Mouse (Mus musculus) liver, embryonic 16.5 days (tissue): Measurements from ENCODE around the gene Rad1. TPM values are rescaled to one million over a fixed set of nuclear protein-coding genes. Genes with fewer than 3 reads are reported as not detected.

Source experiments
- ATAC-seq: fragments of 200-750 bp; cut with Nextera tagmentation; 2 replicates; pipeline ENCODE4 v1.8.0; 2017; ENCODE audit warnings: low read depth, mild to moderate bottlenecking, moderate number of reproducible peaks, moderate library complexity
- H3K27ac ChIP-seq: fragments of 300-500 bp; sonication (generic); 2 replicates; pipeline ENCODE4 v1.5.1; 2014; ENCODE audit warnings: mild to moderate bottlenecking, low read length
- H3K27me3 ChIP-seq: fragments of 300-500 bp; sonication (generic); 2 replicates; pipeline ENCODE4 v1.6.1; 2014; ENCODE audit warnings: low read depth, low read length, mixed read lengths; ENCODE audit not compliant: control insufficient read depth, insufficient read depth
- H3K36me3 ChIP-seq: fragments of 300-500 bp; sonication (generic); 2 replicates; pipeline ENCODE4 v1.6.1; 2014; ENCODE audit warnings: mild to moderate bottlenecking; ENCODE audit not compliant: control insufficient read depth, insufficient read depth
- H3K4me1 ChIP-seq: fragments of 300-500 bp; sonication (generic); 2 replicates; pipeline ENCODE4 v1.6.1; 2014; ENCODE audit warnings: low read depth, low read length, mixed read lengths; ENCODE audit not compliant: control insufficient read depth
- H3K4me2 ChIP-seq: fragments of 300-500 bp; sonication (generic); 2 replicates; pipeline ENCODE4 v1.6.1; 2014; ENCODE audit warnings: low read depth, low read length, mixed read lengths
- H3K4me3 ChIP-seq: fragments of 300-500 bp; sonication (generic); 2 replicates; pipeline ENCODE4 v1.5.1; 2014; ENCODE audit warnings: low read depth, mild to moderate bottlenecking, low read length
- H3K9ac ChIP-seq: fragments of 300-500 bp; sonication (generic); 2 replicates; pipeline ENCODE4 v1.6.1; 2014; ENCODE audit warnings: low read depth, low read length
- H3K9me3 ChIP-seq: fragments of 300-500 bp; sonication (generic); replicated peaks from 2 replicates; pipeline ENCODE4 v1.6.1; 2016; ENCODE audit warnings: low read length; ENCODE audit not compliant: control insufficient read depth
- WGBS: fragments of 180-500 bp; shearing (Covaris S2); extraction: QIAGEN DNeasy Blood & Tissue Kit; methylation state at CpG from one replicate; pipeline ENCODE4 v1.1.7; 2014; ENCODE audit not compliant: insufficient replicate concordance; 5-methylcytosine and 5-hydroxymethylcytosine counted together
- polyA plus RNA-seq: library from polyadenylated mRNA; unstranded; fragments of >200 nt; fragmentation: Nextera tagmentation; extraction: Ambion mirVana; gene quantifications from 2 replicates; pipeline ENCODE4 v1.2.1, GENCODE M21; 2015

The Rad1 gene
- 11.1 and 12.2 TPM in 2 replicates for polyA plus RNA-seq

GRCm38 (mm10) chr15:10485484-10486364 lies at the start of gene Rad1, which contains the start of gene Brix1:
TSS of gene Rad1 (plus strand) at chr15:10486018.
TSS of gene Brix1 (minus strand) at chr15:10485947.
- Histone ChIP-seq H3K9me3 (no peaks in the 10 kb centered on the region), H3K27me3 (no peaks in the 10 kb centered on the region), H3K4me1 (peaks cover 10% of the 10 kb centered on the region), H3K27ac (peak within 1 kb of the TSS; percentile 70), H3K4me3 (peak within 1 kb of the TSS; percentile 87), H3K4me2 (peak within 1 kb of the TSS; percentile 87), H3K36me3 (peaks cover 19% of the 10 kb centered on the region), H3K9ac (peak within 1 kb of the TSS; percentile 87)
- under 1% methylated on average over 58 of the region's 58 CpGs for WGBS
- peak; percentile 99 for ATAC-seq

- H3K9ac ChIP-seq, result no peak overlapping the region
- ATAC-seq, result no peak
- H3K27me3 ChIP-seq, result no peaks in the 10 kb centered on the region
- no peaks in the 10 kb centered on the region for H3K36me3 ChIP-seq
- no peak overlapping the region for H3K27ac ChIP-seq
- H3K9me3 ChIP-seq, result no peaks in the 10 kb centered on the region
- no peak overlapping the region for H3K4me3 ChIP-seq
- no peak overlapping the region for H3K4me2 ChIP-seq
- no peaks in the 10 kb centered on the region for H3K4me1 ChIP-seq
- 54% methylated on average over 1 of the region's 1 CpGs for WGBS
Observed at GRCm38 (mm10) chr15:10436893-10437292, 48.9 kb upstream of the Rad1 start.

- WGBS, result 68% methylated on average over 6 of the region's 6 CpGs
- H3K4me1 ChIP-seq, result no peaks in the 10 kb centered on the region
- no peaks in the 10 kb centered on the region for H3K36me3 ChIP-seq
- no peaks in the 10 kb centered on the region for H3K9me3 ChIP-seq
- H3K27me3 ChIP-seq, result no peaks in the 10 kb centered on the region
- no peak overlapping the region for H3K27ac ChIP-seq
- no peak overlapping the region for H3K4me2 ChIP-seq
- no peak overlapping the region for H3K9ac ChIP-seq
- ATAC-seq, result no peak
- H3K4me3 ChIP-seq, result no peak overlapping the region
Observed at GRCm38 (mm10) chr15:10439963-10440362, 45.9 kb upstream of the Rad1 start.

- Histone ChIP-seq H3K4me1 (no peaks in the 10 kb centered on the region), H3K4me3 (no peak overlapping the region), H3K9ac (no peak overlapping the region), H3K9me3 (no peaks in the 10 kb centered on the region), H3K4me2 (no peak overlapping the region), H3K27ac (no peak overlapping the region), H3K27me3 (no peaks in the 10 kb centered on the region), H3K36me3 (no peaks in the 10 kb centered on the region; the same call in 1 of the 2 replicates)
- ATAC-seq, result no peak
- WGBS, result 75% methylated on average over 9 of the region's 9 CpGs
Observed at GRCm38 (mm10) chr15:10441493-10441892, 44.3 kb upstream of the Rad1 start.

- no peaks in the 10 kb centered on the region for H3K9me3 ChIP-seq
- ATAC-seq, result no peak
- no peak overlapping the region for H3K4me3 ChIP-seq
- no peaks in the 10 kb centered on the region for H3K4me1 ChIP-seq
- H3K27me3 ChIP-seq, result no peaks in the 10 kb centered on the region
- WGBS, result 80% methylated on average over 1 of the region's 1 CpGs
- no peak overlapping the region for H3K27ac ChIP-seq
- H3K9ac ChIP-seq, result no peak overlapping the region
- peaks cover 3% of the 10 kb centered on the region for H3K36me3 ChIP-seq
- H3K4me2 ChIP-seq, result no peak overlapping the region
Observed at GRCm38 (mm10) chr15:10442275-10442674, 43.5 kb upstream of the Rad1 start.

- no peak for ATAC-seq
- Histone ChIP-seq H3K27me3 (no peaks in the 10 kb centered on the region), H3K4me1 (no peaks in the 10 kb centered on the region), H3K9ac (no peak overlapping the region), H3K9me3 (no peaks in the 10 kb centered on the region), H3K27ac (no peak overlapping the region), H3K36me3 (peaks cover 8% of the 10 kb centered on the region), H3K4me3 (no peak overlapping the region), H3K4me2 (no peak overlapping the region)
- WGBS, result 82% methylated on average over 3 of the region's 3 CpGs
Observed at GRCm38 (mm10) chr15:10447102-10447501, 38.7 kb upstream of the Rad1 start.

- peaks cover 7% of the 10 kb centered on the region for H3K36me3 ChIP-seq
- no peaks in the 10 kb centered on the region for H3K27me3 ChIP-seq
- no peak for ATAC-seq
- H3K27ac ChIP-seq, result no peak overlapping the region
- WGBS, result 73% methylated on average over 12 of the region's 12 CpGs
- H3K9me3 ChIP-seq, result no peaks in the 10 kb centered on the region
- H3K4me1 ChIP-seq, result no peaks in the 10 kb centered on the region
- no peak overlapping the region for H3K4me2 ChIP-seq
- no peak overlapping the region for H3K4me3 ChIP-seq
- H3K9ac ChIP-seq, result no peak overlapping the region
Observed at GRCm38 (mm10) chr15:10460986-10461385, 24.8 kb upstream of the Rad1 start.

GRCm38 (mm10) chr15:10463555-10463954 lies 22.3 kb upstream of the Rad1 start:
- H3K4me3 ChIP-seq, result no peak overlapping the region
- 41% methylated on average over 5 of the region's 5 CpGs for WGBS
- no peak overlapping the region for H3K4me2 ChIP-seq
- no peaks in the 10 kb centered on the region for H3K27me3 ChIP-seq
- no peak for ATAC-seq
- H3K36me3 ChIP-seq, result peaks cover 7% of the 10 kb centered on the region
- H3K27ac ChIP-seq, result no peak overlapping the region
- H3K9ac ChIP-seq, result no peak overlapping the region
- no peaks in the 10 kb centered on the region for H3K9me3 ChIP-seq
- no peaks in the 10 kb centered on the region; the same call in 1 of the 2 replicates for H3K4me1 ChIP-seq

- H3K4me3 ChIP-seq, result no peak overlapping the region
- H3K4me1 ChIP-seq, result peaks cover 2% of the 10 kb centered on the region
- WGBS, result 42% methylated on average over 3 of the region's 3 CpGs
- no peak overlapping the region for H3K4me2 ChIP-seq
- peaks cover 7% of the 10 kb centered on the region for H3K36me3 ChIP-seq
- no peak overlapping the region for H3K27ac ChIP-seq
- ATAC-seq, result no peak; the same call in 1 of the 2 replicates
- H3K9me3 ChIP-seq, result no peaks in the 10 kb centered on the region
- H3K27me3 ChIP-seq, result no peaks in the 10 kb centered on the region
- H3K9ac ChIP-seq, result no peak overlapping the region
Observed at GRCm38 (mm10) chr15:10464678-10465077, 21.1 kb upstream of the Rad1 start.
